8 mouse cellular contexts compared by ENCODE assay signal in genomic region chr4:106529375-106530112, GRCm38 (mm10). TPM values are rescaled to one million over a fixed set of nuclear protein-coding genes. Genes with fewer than 3 reads are reported as not detected.
A peak's percentile ranks its signal among the peaks of the same experiment; 100 is the strongest.
DNase-seq lines count a peak whose midpoint lies in the region; ATAC-seq lines count a peak whose summit lies in the region.

No protein-coding gene starts in this region.

- peak overlapping the region; percentile 46 for H3K9ac ChIP-seq in embryonic facial prominence, embryonic 11.5 days (replicated peaks; ENCODE audit: low read length)
- peak overlapping the region; percentile 32 for H3K9ac ChIP-seq in midbrain, embryonic 12.5 days (replicated peaks)

- H3K36me3 ChIP-seq in embryonic facial prominence, embryonic 11.5 days (replicated peaks; ENCODE audit: control insufficient read depth, insufficient read depth, low read depth, low read length) = no peaks in the 10 kb centered on the region
- H3K36me3 ChIP-seq in midbrain, embryonic 12.5 days = no peaks in the 10 kb centered on the region

- intact Hi-C loops in left cerebral cortex, postnatal 4 days (cut with DNase I) = loop anchor here (1.0 kb wide), 1 partner anchor 55 kb away; no protein-coding TSS in a partner anchor

- 18% methylated on average over 17 of the region's 17 CpGs for WGBS in embryonic facial prominence, embryonic 11.5 days
- WGBS in midbrain, embryonic 12.5 days = 17% methylated on average over 17 of the region's 17 CpGs

- no peaks in the 10 kb centered on the region for H3K4me1 ChIP-seq in embryonic facial prominence, embryonic 11.5 days (ENCODE audit: control insufficient read depth, insufficient read depth, low read length)
- 0 out of 2 replicates have a peak, but pooled peaks cover 6% of the 10 kb centered on the region for H3K4me1 ChIP-seq in midbrain, embryonic 12.5 days

- no peak overlapping the region for H3K27ac ChIP-seq in embryonic facial prominence, embryonic 11.5 days (replicated peaks; ENCODE audit: low read depth, low read length)
- H3K27ac ChIP-seq in midbrain, embryonic 12.5 days (replicated peaks) = no peak overlapping the region

- H3K27me3 ChIP-seq in embryonic facial prominence, embryonic 11.5 days (ENCODE audit: control insufficient read depth, insufficient read depth, low read length) = no peaks in the 10 kb centered on the region
- H3K27me3 ChIP-seq in midbrain, embryonic 12.5 days = no peaks in the 10 kb centered on the region

- no peaks in the 10 kb centered on the region for H3K9me3 ChIP-seq in embryonic facial prominence, embryonic 11.5 days (replicated peaks; ENCODE audit: control insufficient read depth, low read length)
- H3K9me3 ChIP-seq in midbrain, embryonic 12.5 days = no peaks in the 10 kb centered on the region

- peak; percentile 92 for ATAC-seq in embryonic facial prominence, embryonic 11.5 days (replicated peaks; ENCODE audit: insufficient number of reproducible peaks, low FRiP score, low TSS enrichment, low read depth)
- peak; percentile 93 for ATAC-seq in midbrain, embryonic 12.5 days (ENCODE audit: low FRiP score, low read depth)

- peak overlapping the region; percentile 27; the same call in 1 of the 2 replicates for H3K4me2 ChIP-seq in embryonic facial prominence, embryonic 11.5 days (ENCODE audit: low read depth, low read length)
- H3K4me2 ChIP-seq in midbrain, embryonic 12.5 days (replicated peaks) = peak overlapping the region; percentile 42

- no peak overlapping the region for H3K4me3 ChIP-seq in embryonic facial prominence, embryonic 11.5 days (ENCODE audit: low read depth, low read length)
- 0 out of 2 replicates have a peak overlapping the region, but pooled peaks have one; percentile 6 for H3K4me3 ChIP-seq in midbrain, embryonic 12.5 days

- peak; percentile 56 for DNase-seq in 3134 (ENCODE audit: extremely low read depth, insufficient read length, low spot score)
- peak; percentile 91 for DNase-seq in adrenal gland, postnatal 25 days
- peak; percentile 96 for DNase-seq in embryonic facial prominence, embryonic 11.5 days (ENCODE audit: low spot score)
- DNase-seq in heart, adult 11 months = peak; percentile 98
- DNase-seq in kidney, adult 11 months = peak; percentile 84
- DNase-seq in left cerebral cortex, postnatal 4 days = peak; percentile 95
- peak; percentile 83 for DNase-seq in skeletal muscle tissue, adult 2 months (ENCODE audit: low read depth, low spot score)

RNA-seq across cellular contexts. Expression of gene Dhcr24, which starts 31.3 kb away (rescaled TPM):
- 428 and 448 TPM in 2 replicates for total RNA-seq in adrenal gland, postnatal 25 days (2021)
- 21.8 and 22.2 TPM in 2 replicates for polyA plus RNA-seq in embryonic facial prominence, embryonic 11.5 days (2014; fragmentation: Nextera tagmentation; extraction: Ambion mirVana)
- 100 to 1,000 TPM; 143 to 145 TPM for total RNA-seq in left cerebral cortex, postnatal 4 days (2021)
- polyA plus RNA-seq in midbrain, embryonic 12.5 days (2016; fragmentation: Nextera tagmentation; extraction: Ambion mirVana) = 6.7 and 7.7 TPM in 2 replicates

RNA-seq across cellular contexts. Expression of gene Bsnd, which starts 37.5 kb away (rescaled TPM):
- not detected in 2 replicates for total RNA-seq in adrenal gland, postnatal 25 days (2021)
- polyA plus RNA-seq in embryonic facial prominence, embryonic 11.5 days (2014; fragmentation: Nextera tagmentation; extraction: Ambion mirVana) = not detected in 2 replicates
- total RNA-seq in left cerebral cortex, postnatal 4 days (2021) = not detected
- polyA plus RNA-seq in midbrain, embryonic 12.5 days (2016; fragmentation: Nextera tagmentation; extraction: Ambion mirVana) = not detected in 2 replicates
